Mouse (Mus musculus) midbrain, embryonic 11.5 days (tissue): ENCODE results near the gene Unc13b. TPM values are rescaled to one million over a fixed set of nuclear protein-coding genes. Genes with fewer than 3 reads are reported as not detected.

Experiments
- ATAC-seq: fragments of 200-750 bp; cut with Nextera tagmentation; 2 replicates; pipeline ENCODE4 v1.8.0; 2017; ENCODE audit warnings: moderate TSS enrichment, moderate library complexity; ENCODE audit not compliant: low FRiP score
- DNase-seq: peaks from one replicate; pipeline ENCODE4 v3.0.0; 2015; ENCODE audit warnings: low spot score; ENCODE audit errors: missing footprints
- H3K27ac ChIP-seq: fragments of 300-500 bp; sonication (generic); 2 replicates; pipeline ENCODE4 v1.5.1; 2014; ENCODE audit warnings: low read depth, low read length
- H3K27me3 ChIP-seq: fragments of 300-500 bp; sonication (generic); 2 replicates; pipeline ENCODE4 v1.6.1; 2014; ENCODE audit warnings: mild to moderate bottlenecking, low read length, moderate library complexity, mixed read lengths; ENCODE audit not compliant: control insufficient read depth, insufficient read depth
- H3K36me3 ChIP-seq: fragments of 300-500 bp; sonication (generic); 2 replicates; pipeline ENCODE4 v1.6.1; 2014; ENCODE audit warnings: mild to moderate bottlenecking, low read length, moderate library complexity, mixed read lengths; ENCODE audit not compliant: control insufficient read depth, insufficient read depth
- H3K4me1 ChIP-seq: fragments of 300-500 bp; sonication (generic); 2 replicates; pipeline ENCODE4 v1.6.1; 2014; ENCODE audit warnings: low read length; ENCODE audit not compliant: control insufficient read depth, insufficient read depth
- H3K4me2 ChIP-seq: fragments of 300-500 bp; sonication (generic); 2 replicates; pipeline ENCODE4 v1.6.1; 2014; ENCODE audit warnings: mild to moderate bottlenecking, moderate library complexity
- H3K4me3 ChIP-seq: fragments of 300-500 bp; sonication (generic); 2 replicates; pipeline ENCODE4 v1.5.1; 2014; ENCODE audit warnings: low read depth, low read length
- H3K9ac ChIP-seq: fragments of 300-500 bp; sonication (generic); 2 replicates; pipeline ENCODE4 v1.6.1; 2014; ENCODE audit warnings: low read length
- H3K9me3 ChIP-seq: fragments of 300-500 bp; sonication (generic); 2 replicates; pipeline ENCODE4 v1.6.1; 2016; ENCODE audit warnings: low read length; ENCODE audit not compliant: control insufficient read depth
- WGBS: fragments of 180-500 bp; shearing (Covaris S2); extraction: QIAGEN DNeasy Blood & Tissue Kit; methylation state at CpG from one replicate; pipeline ENCODE4 v1.1.7; 2014; 5-methylcytosine and 5-hydroxymethylcytosine counted together
- polyA plus RNA-seq: library from polyadenylated mRNA; unstranded; fragments of >200 nt; fragmentation: Nextera tagmentation; extraction: Ambion mirVana; gene quantifications from 2 replicates; pipeline ENCODE4 v1.2.1, GENCODE M21; 2014

Gene Unc13b
- polyA plus RNA-seq, 1 experiment from 2014 or later = 14.7 TPM

GRCm38 (mm10) chr4:43245776-43246175 lies 187.0 kb downstream of the Unc13b start:
- H3K27ac ChIP-seq = no peak overlapping the region
- no peaks in the 10 kb centered on the region for H3K27me3 ChIP-seq
- ATAC-seq = no peak
- no peak overlapping the region for H3K4me3 ChIP-seq
- H3K9ac ChIP-seq = no peak overlapping the region
- no peak overlapping the region for H3K4me2 ChIP-seq
- no peaks in the 10 kb centered on the region for H3K9me3 ChIP-seq
- 95% methylated on average over 4 of the region's 4 CpGs for WGBS
- H3K4me1 ChIP-seq = peaks cover 20% of the 10 kb centered on the region
- DNase-seq = no peak
- no peaks in the 10 kb centered on the region for H3K36me3 ChIP-seq

GRCm38 (mm10) chr4:43248026-43248425 lies 189.3 kb downstream of the Unc13b start:
- DNase-seq (peak; percentile 88), ATAC-seq (peak; percentile 77)
- H3K36me3 ChIP-seq = no peaks in the 10 kb centered on the region
- 10% methylated on average over 7 of the region's 7 CpGs for WGBS
- no peak overlapping the region for H3K4me3 ChIP-seq
- H3K27me3 ChIP-seq = no peaks in the 10 kb centered on the region
- H3K27ac ChIP-seq = peak overlapping the region; percentile 80
- no peaks in the 10 kb centered on the region for H3K9me3 ChIP-seq
- H3K4me2 ChIP-seq = no peak overlapping the region
- peaks cover 20% of the 10 kb centered on the region for H3K4me1 ChIP-seq
- H3K9ac ChIP-seq = no peak overlapping the region

GRCm38 (mm10) chr4:43248909-43249308 lies 190.2 kb downstream of the Unc13b start:
- 59% methylated on average over 2 of the region's 2 CpGs for WGBS
- no peak for DNase-seq

GRCm38 (mm10) chr4:43251269-43251668 lies 192.5 kb downstream of the Unc13b start:
- Histone ChIP-seq H3K4me3 (no peak overlapping the region), H3K36me3 (no peaks in the 10 kb centered on the region), H3K27ac (no peak overlapping the region), H3K4me1 (peaks cover 20% of the 10 kb centered on the region), H3K27me3 (no peaks in the 10 kb centered on the region), H3K9ac (no peak overlapping the region), H3K4me2 (no peak overlapping the region), H3K9me3 (no peaks in the 10 kb centered on the region)
- 92% methylated on average over 6 of the region's 6 CpGs for WGBS
- DNase-seq (peak; percentile 12), ATAC-seq (no peak)

More at GRCm38 (mm10) chr4:43248909-43249308, 190.2 kb downstream of the Unc13b start:
- H3K4me2 ChIP-seq = no peak overlapping the region
- ATAC-seq = no peak
- H3K27me3 ChIP-seq = no peaks in the 10 kb centered on the region
- no peaks in the 10 kb centered on the region for H3K9me3 ChIP-seq
- H3K4me1 ChIP-seq = peaks cover 20% of the 10 kb centered on the region
- H3K9ac ChIP-seq = no peak overlapping the region
- peak overlapping the region; percentile 80 for H3K27ac ChIP-seq
- H3K4me3 ChIP-seq = no peak overlapping the region
- H3K36me3 ChIP-seq = no peaks in the 10 kb centered on the region

GRCm38 (mm10) chr4:43257040-43257439 lies 198.3 kb downstream of the Unc13b start:
- H3K4me1 ChIP-seq = no peaks in the 10 kb centered on the region
- ATAC-seq = no peak
- H3K4me2 ChIP-seq = no peak overlapping the region
- WGBS = 94% methylated on average over 2 of the region's 2 CpGs
- no peaks in the 10 kb centered on the region for H3K9me3 ChIP-seq
- no peak overlapping the region for H3K9ac ChIP-seq
- no peak for DNase-seq
- no peaks in the 10 kb centered on the region for H3K27me3 ChIP-seq
- H3K27ac ChIP-seq = no peak overlapping the region
- H3K4me3 ChIP-seq = no peak overlapping the region
- peaks cover 2% of the 10 kb centered on the region; the same call in 1 of the 2 replicates for H3K36me3 ChIP-seq

GRCm38 (mm10) chr4:43258556-43258955 lies 199.8 kb downstream of the Unc13b start:
- no peak overlapping the region for H3K27ac ChIP-seq
- 88% methylated on average over 4 of the region's 4 CpGs for WGBS
- H3K4me1 ChIP-seq = no peaks in the 10 kb centered on the region
- H3K27me3 ChIP-seq = no peaks in the 10 kb centered on the region
- no peaks in the 10 kb centered on the region for H3K9me3 ChIP-seq
- H3K36me3 ChIP-seq = peaks cover 2% of the 10 kb centered on the region; the same call in 1 of the 2 replicates
- H3K4me3 ChIP-seq = no peak overlapping the region
- DNase-seq (no peak), ATAC-seq (no peak)
- no peak overlapping the region for H3K4me2 ChIP-seq
- H3K9ac ChIP-seq = no peak overlapping the region

- 83% methylated on average over 3 of the region's 3 CpGs for WGBS
- ATAC-seq (no peak), DNase-seq (peak; percentile 66)
- Histone ChIP-seq H3K27ac (no peak overlapping the region), H3K4me1 (no peaks in the 10 kb centered on the region), H3K36me3 (peaks cover 2% of the 10 kb centered on the region; the same call in 1 of the 2 replicates), H3K4me3 (no peak overlapping the region), H3K27me3 (no peaks in the 10 kb centered on the region), H3K9ac (no peak overlapping the region), H3K9me3 (no peaks in the 10 kb centered on the region), H3K4me2 (no peak overlapping the region)
Observed at GRCm38 (mm10) chr4:43259435-43259834, 200.7 kb downstream of the Unc13b start.

- H3K27me3 ChIP-seq = no peaks in the 10 kb centered on the region
- no peak for DNase-seq
- H3K9me3 ChIP-seq = no peaks in the 10 kb centered on the region
- WGBS = 83% methylated on average over 5 of the region's 5 CpGs
- no peak overlapping the region for H3K27ac ChIP-seq
- H3K9ac ChIP-seq = no peak overlapping the region
- peaks cover 2% of the 10 kb centered on the region; the same call in 1 of the 2 replicates for H3K36me3 ChIP-seq
- no peak overlapping the region for H3K4me2 ChIP-seq
- H3K4me3 ChIP-seq = no peak overlapping the region
- no peaks in the 10 kb centered on the region for H3K4me1 ChIP-seq
- ATAC-seq = no peak
Observed at GRCm38 (mm10) chr4:43260096-43260495, 201.3 kb downstream of the Unc13b start.

GRCm38 (mm10) chr4:43262821-43263220 lies 204.1 kb downstream of the Unc13b start:
- H3K4me2 ChIP-seq = no peak overlapping the region
- DNase-seq = peak; percentile 49
- WGBS = 93% methylated on average over 6 of the region's 6 CpGs

More at GRCm38 (mm10) chr4:43262821-43263220, 204.1 kb downstream of the Unc13b start:
- H3K27me3 ChIP-seq = no peaks in the 10 kb centered on the region
- H3K9ac ChIP-seq = no peak overlapping the region
- H3K36me3 ChIP-seq = 0 out of 2 replicates have a peak, but pooled peaks cover 2% of the 10 kb centered on the region
- ATAC-seq = no peak
- H3K27ac ChIP-seq = no peak overlapping the region
- no peaks in the 10 kb centered on the region for H3K9me3 ChIP-seq
- H3K4me3 ChIP-seq = no peak overlapping the region
- peaks cover 8% of the 10 kb centered on the region for H3K4me1 ChIP-seq
